Mouse (Mus musculus): ENCODE measurements around the gene Otoa.

GRCm38 (mm10) chr7:121090748-121091147, 9.3 kb downstream of the Otoa start:
- TF ChIP-seq GATA1 (IDR thresholded peaks at IDR 0.05; ENCODE audit: borderline replicate concordance, low read length) (no peak), FLI1 (IDR thresholded peaks at IDR 0.05; ENCODE audit: low read length) (no peak)
